Mouse (Mus musculus): ENCODE measurements at regions not wholly inside any gene's neighbourhood (a gene's known extent, or its start where the extent isn't known, plus 50 kb on each side); places are given as distances from the start of the nearest gene placed in this dataset.

- no peak for TF ChIP-seq POLR2AphosphoS2 (IDR thresholded peaks at IDR 0.05; ENCODE audit: low read depth, low read length)
- TF ChIP-seq CTCF (conservative IDR thresholded peaks at IDR 0.05 in 1 of 2, IDR thresholded peaks at IDR 0.05 in 1 of 2; ENCODE audit: low read depth in 2 of 2, low read length in 2 of 2) = no peak
- no peak for TF ChIP-seq POLR2A (IDR thresholded peaks at IDR 0.05; ENCODE audit: low read depth, low read length)
- no peak for TF ChIP-seq EP300 (IDR thresholded peaks at IDR 0.05; ENCODE audit: low read length)
- no peak for TF ChIP-seq NELFE (IDR thresholded peaks at IDR 0.05; ENCODE audit: low read depth, low read length)
- TF ChIP-seq TBP (conservative IDR thresholded peaks at IDR 0.05; ENCODE audit: low read depth, low read length) = no peak
- no peak for TF ChIP-seq HCFC1 (IDR thresholded peaks at IDR 0.05; ENCODE audit: low read depth, low read length)
- TF ChIP-seq CHD1 (IDR thresholded peaks at IDR 0.05; ENCODE audit: low read depth, low read length) = no peak
- TF ChIP-seq MAX (IDR thresholded peaks at IDR 0.05; ENCODE audit: low read length) = no peak
- no peak for TF ChIP-seq ZC3H11A (IDR thresholded peaks at IDR 0.05; ENCODE audit: low read depth, low read length)
- no peak for TF ChIP-seq USF2 (conservative IDR thresholded peaks at IDR 0.05; ENCODE audit: low read depth, low read length)
These were observed 124.9 kb downstream of the Rpap3 start for GRCm38 (mm10) chr15:97580726-97581125.
